Mouse (Mus musculus): ENCODE results near the gene Ice1. TPM values are rescaled to one million over a fixed set of nuclear protein-coding genes. Genes with fewer than 3 reads are reported as not detected.

Gene Ice1
- 10.6 TPM for polyA plus RNA-seq (2017; shearing (Covaris generic))

GRCm38 (mm10) chr13:70637282-70637661 is at the start of gene Ice1:
Gene Ice1, minus strand, starts transcription at chr13:70637634.

Other genes starting within 250 kb of the Ice1 start
- gene Adamts16, start 204.2 kb upstream of the Ice1 start, polyA plus RNA-seq (2017; shearing (Covaris generic)), result not detected

Measured in inflammation-experienced regulatory T-cells, adult 16 weeks (primary cell).